Mouse (Mus musculus) ES-Bruce4 (cell line): ENCODE results near the gene Bmp10. TPM values are rescaled to one million over a fixed set of nuclear protein-coding genes. Genes with fewer than 3 reads are reported as not detected.

Experiments used
- H3K27ac ChIP-seq: 2 replicates; pipeline ENCODE4 v1.5.1; 2012; ENCODE audit warnings: low read length, inconsistent platforms; ENCODE audit not compliant: insufficient read depth
- H3K27me3 ChIP-seq: 2 replicates; pipeline ENCODE4 v1.6.1; 2012; ENCODE audit warnings: mild to moderate bottlenecking, low read length, inconsistent platforms; ENCODE audit not compliant: control insufficient read depth, poor library complexity, insufficient read depth, severe bottlenecking
- H3K36me3 ChIP-seq: 2 replicates; pipeline ENCODE4 v1.6.1; 2012; ENCODE audit warnings: inconsistent platforms, mild to moderate bottlenecking, low read length, moderate library complexity; ENCODE audit not compliant: control insufficient read depth, poor library complexity, insufficient read depth, severe bottlenecking
- H3K4me1 ChIP-seq: one replicate; pipeline ENCODE4 v1.8.1; 2011; ENCODE audit warnings: low read length; ENCODE audit not compliant: control insufficient read depth, insufficient read depth
- H3K4me3 ChIP-seq: 2 replicates; pipeline ENCODE4 v1.5.1; 2011; ENCODE audit warnings: low read depth, mild to moderate bottlenecking, low read length
- H3K9ac ChIP-seq: 2 replicates; pipeline ENCODE4 v1.6.1; 2012; ENCODE audit warnings: low read depth, mild to moderate bottlenecking, inconsistent platforms; ENCODE audit not compliant: poor library complexity, severe bottlenecking
- H3K9me3 ChIP-seq: replicated peaks from 2 replicates; pipeline ENCODE4 v1.6.1; 2012; ENCODE audit warnings: mild to moderate bottlenecking, low read length, inconsistent platforms; ENCODE audit not compliant: control insufficient read depth, poor library complexity, insufficient read depth, severe bottlenecking
- CTCF ChIP-seq: IDR thresholded peaks from one replicate; pipeline ENCODE4 v1.8.1; 2011; ENCODE audit warnings: low read depth, low read length
- EP300 ChIP-seq: IDR thresholded peaks from 2 replicates; pipeline ENCODE4 v1.6.1; 2011; ENCODE audit warnings: low read depth, low read length; ENCODE audit not compliant: insufficient read depth
- POLR2A ChIP-seq: IDR thresholded peaks from one replicate; pipeline ENCODE4 v1.8.1; 2011; ENCODE audit warnings: low read length; ENCODE audit not compliant: insufficient read depth
- polyA plus RNA-seq: library from polyadenylated mRNA; stranded (reverse); fragments of >200 nt; gene quantifications from 2 replicates; pipeline ENCODE4 v1.2.4, GENCODE M21; 2011; ENCODE audit warnings: low read depth; ENCODE audit not compliant: missing spikeins, insufficient read depth, insufficient read length

Gene Bmp10
- polyA plus RNA-seq, 1 experiment: not detected

DNA sequence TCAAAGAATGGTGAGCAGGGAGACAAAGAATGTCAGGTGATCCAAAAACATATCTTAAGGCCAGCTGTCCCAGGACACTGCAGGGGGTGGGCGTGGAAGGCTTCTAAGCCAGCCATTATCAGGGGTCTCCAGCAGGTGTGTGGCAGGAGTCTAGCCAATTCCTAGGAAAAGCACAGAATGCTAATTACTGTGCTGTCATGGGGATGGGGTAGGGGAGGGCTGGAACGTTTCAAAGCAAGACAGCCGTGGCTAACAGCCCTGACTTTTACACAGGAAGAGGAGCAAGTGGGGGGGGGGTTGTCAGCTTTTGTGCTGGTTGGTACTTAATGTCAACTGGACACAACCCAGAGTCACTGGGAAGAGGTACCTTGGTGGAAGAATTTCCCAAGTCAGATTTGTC lies 16.8 kb upstream of the Bmp10 start:
- TF ChIP-seq POLR2A (no peak), CTCF (no peak), EP300 (no peak)
- H3K4me1 ChIP-seq: no peaks in the 10 kb centered on the region
- no peak overlapping the region for H3K27ac ChIP-seq

DNA sequence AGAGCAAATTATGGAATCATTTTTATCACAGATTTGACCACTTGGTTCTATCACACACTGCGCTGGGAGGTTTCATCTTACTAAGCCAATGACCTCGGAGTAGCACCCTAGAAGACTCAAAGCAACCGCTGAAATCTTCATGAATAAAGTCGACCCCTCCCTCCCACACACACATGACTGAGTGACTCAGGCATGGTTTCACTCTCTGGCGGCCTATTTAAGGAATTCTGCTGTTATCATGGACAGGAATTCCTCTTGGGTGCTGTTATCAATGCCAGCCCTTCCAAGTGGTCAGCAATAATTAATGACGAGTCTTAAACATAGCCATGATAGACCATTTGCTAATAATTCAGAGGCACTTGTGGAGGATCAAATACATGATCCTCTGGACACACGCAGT lies 6.5 kb upstream of the Bmp10 start:
- H3K27me3 ChIP-seq: no peaks in the 10 kb centered on the region
- no peak for TF ChIP-seq CTCF
- TF ChIP-seq EP300: no peak
- no peak for TF ChIP-seq POLR2A
- no peak overlapping the region for H3K9ac ChIP-seq

More for the DNA sequence above, 16.8 kb upstream of the Bmp10 start:
- Histone ChIP-seq H3K36me3 (no peaks in the 10 kb centered on the region), H3K27me3 (no peaks in the 10 kb centered on the region), H3K9ac (no peak overlapping the region), H3K9me3 (0 out of 2 replicates have a peak, but pooled peaks cover 3% of the 10 kb centered on the region), H3K4me3 (no peak overlapping the region)

DNA sequence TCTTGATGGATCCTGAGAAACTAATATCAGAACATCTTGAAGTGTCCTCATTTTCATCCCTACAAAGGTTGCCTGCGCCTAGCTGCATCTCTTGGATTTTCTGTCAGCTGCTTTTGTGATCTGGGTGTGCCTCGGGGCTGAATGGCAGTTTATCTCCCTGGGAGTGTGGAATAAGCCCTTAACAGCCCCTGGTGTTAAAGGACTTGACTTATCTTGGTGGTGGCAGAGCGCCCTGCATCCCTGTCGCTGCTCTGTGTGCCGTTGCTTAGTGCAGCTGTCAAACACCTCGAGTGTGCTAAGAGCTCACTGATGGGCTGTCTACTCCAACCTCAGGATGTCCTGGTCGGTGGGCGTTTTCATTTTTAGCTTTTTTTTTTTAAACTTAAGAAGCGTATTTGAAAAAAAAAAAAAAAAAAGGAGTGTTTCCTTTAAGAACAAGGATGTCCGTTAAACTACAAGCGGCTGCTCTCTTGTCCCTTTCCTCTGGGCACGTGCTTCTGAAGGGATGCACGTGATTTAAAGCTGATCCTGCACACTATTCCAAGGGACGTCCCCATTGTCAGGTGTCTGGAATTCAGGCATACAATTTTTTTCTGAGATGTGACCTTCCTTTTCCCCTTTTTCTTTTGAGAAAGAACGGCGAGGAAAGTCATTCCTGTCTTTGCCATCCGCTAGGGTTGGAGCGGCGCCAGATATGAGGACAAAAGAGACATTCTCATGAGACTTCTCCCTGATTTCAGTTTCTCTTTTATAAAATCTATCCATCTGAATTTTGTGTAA lies 4.6 kb upstream of the Bmp10 start:
- H3K4me1 ChIP-seq: no peaks in the 10 kb centered on the region
- TF ChIP-seq EP300: no peak
- no peak for TF ChIP-seq CTCF
- TF ChIP-seq POLR2A: no peak
- no peaks in the 10 kb centered on the region for H3K27me3 ChIP-seq
- no peak overlapping the region for H3K27ac ChIP-seq
- H3K4me3 ChIP-seq: no peak overlapping the region
- no peak overlapping the region for H3K9ac ChIP-seq
- H3K9me3 ChIP-seq: no peaks in the 10 kb centered on the region
- H3K36me3 ChIP-seq: no peaks in the 10 kb centered on the region

More for the DNA sequence above, 6.5 kb upstream of the Bmp10 start:
- Histone ChIP-seq H3K4me3 (no peak overlapping the region), H3K27ac (no peak overlapping the region), H3K4me1 (no peaks in the 10 kb centered on the region), H3K9me3 (no peaks in the 10 kb centered on the region), H3K36me3 (no peaks in the 10 kb centered on the region)

DNA sequence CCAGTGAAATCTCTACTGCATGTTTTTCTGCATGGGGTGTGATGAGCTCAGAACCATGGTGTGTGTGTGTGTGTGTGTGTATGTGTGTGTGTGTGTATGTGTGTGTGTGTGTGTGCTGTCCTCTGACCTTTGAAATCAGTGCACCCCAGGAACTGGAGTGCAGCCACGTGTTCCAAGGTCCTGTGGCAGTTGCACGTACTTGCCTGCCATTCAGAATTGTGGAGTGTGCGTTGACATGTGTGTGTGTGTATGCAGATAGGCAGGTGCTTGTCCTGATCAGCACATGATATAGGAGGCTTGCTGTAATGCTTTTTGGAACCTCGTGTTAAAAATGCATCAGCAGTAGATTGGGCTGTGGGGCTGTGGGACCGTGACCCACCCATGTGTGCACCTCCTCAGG lies 1.8 kb upstream of the Bmp10 start:
- Histone ChIP-seq H3K9me3 (no peaks in the 10 kb centered on the region), H3K4me1 (no peaks in the 10 kb centered on the region), H3K4me3 (no peak overlapping the region), H3K27ac (no peak overlapping the region), H3K27me3 (no peaks in the 10 kb centered on the region), H3K36me3 (no peaks in the 10 kb centered on the region), H3K9ac (no peak overlapping the region)
- no peak for TF ChIP-seq EP300
- TF ChIP-seq CTCF: no peak
- no peak for TF ChIP-seq POLR2A

GRCm38 (mm10) chr6:87427616-87428015 lies 1.2 kb upstream of the Bmp10 start:
- Histone ChIP-seq H3K4me3 (no peak overlapping the region), H3K27ac (no peak overlapping the region), H3K27me3 (no peaks in the 10 kb centered on the region), H3K9ac (no peak overlapping the region), H3K36me3 (no peaks in the 10 kb centered on the region), H3K4me1 (no peaks in the 10 kb centered on the region), H3K9me3 (no peaks in the 10 kb centered on the region)
- no peak for TF ChIP-seq POLR2A

GRCm38 (mm10) chr6:87435791-87436190 lies 7.0 kb downstream of the Bmp10 start:
- no peaks in the 10 kb centered on the region for H3K27me3 ChIP-seq
- no peaks in the 10 kb centered on the region for H3K4me1 ChIP-seq
- no peaks in the 10 kb centered on the region for H3K9me3 ChIP-seq
- TF ChIP-seq EP300 (no peak), CTCF (no peak), POLR2A (no peak)
- H3K36me3 ChIP-seq: no peaks in the 10 kb centered on the region
- H3K27ac ChIP-seq: no peak overlapping the region
- H3K9ac ChIP-seq: no peak overlapping the region
- H3K4me3 ChIP-seq: no peak overlapping the region
